Mouse (Mus musculus) liver, adult 2 months (tissue): ENCODE results near the gene Lzts2. TPM values are rescaled to one million over a fixed set of nuclear protein-coding genes. Genes with fewer than 3 reads are reported as not detected.

ENCODE experiments used
- DNase-seq: peaks from one replicate; pipeline ENCODE4 v3.0.0-alpha.2; 2011; ENCODE audit warnings: low read depth, low spot score; ENCODE audit errors: extremely low read depth
- H3K27ac ChIP-seq: fragments of 200-500 bp; replicated peaks from 2 replicates; pipeline ENCODE4 v1.5.1; 2012; ENCODE audit warnings: low read depth, mild to moderate bottlenecking, control low read depth, inconsistent platforms, low read length; ENCODE audit not compliant: insufficient read depth
- H3K27me3 ChIP-seq: fragments of 200-500 bp; 2 replicates; pipeline ENCODE4 v1.6.1; 2012; ENCODE audit warnings: mild to moderate bottlenecking, moderate library complexity, low read length, inconsistent platforms; ENCODE audit not compliant: control insufficient read depth, insufficient read depth
- H3K36me3 ChIP-seq: fragments of 200-500 bp; 2 replicates; pipeline ENCODE4 v1.6.1; 2012; ENCODE audit warnings: low read length, inconsistent platforms; ENCODE audit not compliant: control insufficient read depth, insufficient read depth
- H3K4me1 ChIP-seq: fragments of 200-500 bp; 2 replicates; pipeline ENCODE4 v1.6.1; 2011; ENCODE audit warnings: low read length; ENCODE audit not compliant: control insufficient read depth, insufficient read depth
- H3K4me3 ChIP-seq: fragments of 200-500 bp; 2 replicates; pipeline ENCODE4 v1.5.1; 2011; ENCODE audit warnings: low read depth, mild to moderate bottlenecking, control low read depth, low read length, moderate library complexity; ENCODE audit not compliant: insufficient read depth
- H3K79me2 ChIP-seq: fragments of 200-500 bp; 2 replicates; pipeline ENCODE4 v1.6.1; 2012; ENCODE audit warnings: inconsistent platforms, mild to moderate bottlenecking, low read length, moderate library complexity; ENCODE audit not compliant: control insufficient read depth, insufficient read depth
- H3K9ac ChIP-seq: fragments of 200-500 bp; 2 replicates; pipeline ENCODE4 v1.6.1; 2012; ENCODE audit warnings: low read depth, mild to moderate bottlenecking, control low read depth, inconsistent platforms, low read length
- CTCF ChIP-seq: fragments of 200-500 bp; IDR thresholded peaks from 2 replicates; pipeline ENCODE4 v1.5.1; 2011; ENCODE audit warnings: low read depth, low read length, control low read depth
- POLR2A ChIP-seq: fragments of 200-500 bp; IDR thresholded peaks from 2 replicates; pipeline ENCODE4 v1.6.1; 2011; ENCODE audit warnings: low read length, control low read depth; ENCODE audit not compliant: insufficient read depth; ENCODE audit errors: extremely low read depth
- WGBS: fragments of 180-500 bp; shearing (Covaris S2); methylation state at CpG from one replicate; pipeline ENCODE4 v1.1.7; 2018; 5-methylcytosine and 5-hydroxymethylcytosine counted together
- polyA plus RNA-seq: library from polyadenylated mRNA; depleted of rRNA; stranded (reverse); fragments of >200 nt; gene quantifications from 2 replicates; pipeline ENCODE4 v1.2.3, GENCODE M21; 2012
- total RNA-seq: library from RNA; depleted of rRNA; stranded (reverse); fragments of >200 nt; gene quantifications from 2 replicates; pipeline ENCODE4 v1.2.3, GENCODE M21; 2014

Gene Lzts2
- total and polyA plus RNA-seq, 2 experiments, result 3.4 to 14.3 TPM

DNA sequence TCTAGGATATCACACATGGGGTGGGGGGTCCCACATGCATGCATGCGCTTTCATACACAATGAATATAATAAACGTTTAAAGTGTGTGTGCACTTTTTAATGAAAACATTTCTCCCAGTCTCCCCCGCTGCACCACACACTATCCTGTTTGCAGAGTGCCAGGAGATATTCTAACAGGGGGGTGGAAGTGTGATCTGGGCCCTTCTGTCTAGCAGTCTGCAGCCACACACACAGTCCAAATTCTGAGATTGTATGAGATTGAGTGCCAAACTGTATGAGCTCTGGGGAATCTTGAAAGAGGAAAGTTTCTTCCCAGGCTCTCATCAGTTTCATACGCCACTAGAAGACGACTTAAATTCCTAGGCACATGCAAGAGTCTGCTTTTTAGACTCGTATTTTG lies 26.4 kb upstream of the Lzts2 start:
- no peaks in the 10 kb centered on the region for H3K27me3 ChIP-seq
- H3K36me3 ChIP-seq, result 0 out of 2 replicates have a peak, but pooled peaks cover 2% of the 10 kb centered on the region
- H3K9ac ChIP-seq, result no peak overlapping the region
- H3K79me2 ChIP-seq, result peaks cover 3% of the 10 kb centered on the region; the same call in 1 of the 2 replicates
- 45% methylated on average over 6 of the region's 6 CpGs for WGBS
- H3K4me3 ChIP-seq, result no peak overlapping the region
- no peak overlapping the region; the same call in 1 of the 2 replicates for H3K27ac ChIP-seq
- no peak for TF ChIP-seq POLR2A
- no peak for TF ChIP-seq CTCF
- H3K4me1 ChIP-seq, result peaks cover 42% of the 10 kb centered on the region
- DNase-seq, result no peak

DNA sequence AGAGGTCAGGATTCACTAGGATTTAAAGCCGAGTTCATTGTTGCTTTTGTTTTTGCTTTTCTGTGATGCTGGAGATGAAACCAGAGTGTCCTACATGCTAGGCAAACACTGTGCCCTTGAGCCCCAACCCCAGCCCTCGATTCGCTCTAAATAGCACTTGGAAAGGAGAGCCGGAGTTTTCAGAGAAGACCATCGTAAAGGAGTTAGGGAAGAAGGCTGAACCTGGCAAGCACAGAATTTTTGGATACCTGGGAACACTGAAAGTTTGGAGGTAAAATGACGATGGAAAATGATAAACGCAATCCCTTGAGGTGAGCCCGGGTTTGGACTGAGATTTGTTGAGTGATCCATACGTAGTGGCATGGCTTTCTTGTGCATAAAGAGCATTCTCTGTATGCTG lies 25.9 kb upstream of the Lzts2 start:
- no peaks in the 10 kb centered on the region for H3K27me3 ChIP-seq
- H3K36me3 ChIP-seq, result 0 out of 2 replicates have a peak, but pooled peaks cover 2% of the 10 kb centered on the region
- H3K4me3 ChIP-seq, result peak overlapping the region; percentile 12; the same call in 1 of the 2 replicates
- H3K4me1 ChIP-seq, result peaks cover 42% of the 10 kb centered on the region
- no peak for TF ChIP-seq CTCF
- no peak for TF ChIP-seq POLR2A
- H3K9ac ChIP-seq, result peak overlapping the region; percentile 45; the same call in 1 of the 2 replicates
- H3K79me2 ChIP-seq, result peaks cover 3% of the 10 kb centered on the region; the same call in 1 of the 2 replicates
- peak; percentile 58 for DNase-seq
- peak overlapping the region; percentile 81 for H3K27ac ChIP-seq
- 17% methylated on average over 9 of the region's 9 CpGs for WGBS

- Histone ChIP-seq H3K4me3 (peak within 1 kb of the TSS; percentile 82), H3K4me1 (peaks cover 40% of the 10 kb centered on the region), H3K36me3 (peaks cover 5% of the 10 kb centered on the region), H3K27me3 (no peaks in the 10 kb centered on the region), H3K79me2 (peaks cover 3% of the 10 kb centered on the region; the same call in 1 of the 2 replicates), H3K27ac (peak within 1 kb of the TSS; percentile 99), H3K9ac (peak within 1 kb of the TSS; percentile 87)
- TF ChIP-seq CTCF (peak; percentile 28; the same call in 1 of the 2 replicates), POLR2A (peak; percentile 60)
- DNase-seq, result peak; percentile 90
- under 1% methylated on average over 50 of the region's 58 CpGs for WGBS
Measured at GRCm38 (mm10) chr19:44988831-44989566, 25.2 kb upstream of the Lzts2 start, which contains the start of gene Sema4g. Gene Sema4g (plus strand): TSS chr19:44989101.

DNA sequence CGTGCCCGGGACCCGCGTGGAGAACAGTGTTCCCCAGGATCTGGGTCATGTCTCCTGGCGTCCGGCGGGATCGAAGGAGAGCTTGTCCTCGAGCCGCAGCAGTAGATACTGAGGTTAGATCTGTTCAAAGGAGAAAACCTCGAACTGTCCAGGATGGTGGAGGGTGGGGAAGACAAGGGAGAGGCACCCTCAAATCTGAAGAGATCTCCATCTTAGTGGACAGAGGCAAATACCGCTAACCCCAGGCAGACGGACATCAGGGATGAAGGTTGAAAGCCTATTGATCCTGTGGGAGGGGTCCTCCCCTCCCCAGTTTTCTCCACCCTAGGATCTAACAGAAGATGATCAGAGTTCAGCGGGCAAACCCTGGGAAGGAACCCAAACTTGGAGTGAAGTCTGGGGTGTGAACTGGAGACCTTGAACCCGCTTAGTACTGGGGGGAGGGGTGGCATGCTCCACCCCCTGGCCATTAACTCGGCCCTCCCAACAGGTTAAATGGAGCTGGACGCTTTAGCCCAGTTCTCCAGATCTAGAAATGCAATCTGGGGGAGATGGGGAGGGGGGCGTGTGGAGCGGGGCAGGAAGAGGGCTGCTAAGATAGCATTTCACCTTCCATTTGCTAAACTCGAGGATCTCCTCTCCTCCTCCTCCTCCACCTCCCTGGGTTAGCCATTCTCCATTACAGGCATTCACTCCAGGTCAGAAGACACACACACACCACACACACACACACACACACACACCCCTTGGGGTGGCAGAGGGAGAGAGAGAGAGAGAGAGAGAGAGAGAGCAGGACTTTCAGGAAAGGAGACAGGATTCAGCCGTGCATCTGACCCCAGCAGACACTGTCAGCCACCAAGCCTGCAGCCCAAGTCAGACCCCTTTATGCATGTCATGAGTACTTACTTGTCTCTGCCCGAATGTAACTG lies 24.4 kb upstream of the Lzts2 start:
- peak; percentile 96 for DNase-seq
- Histone ChIP-seq H3K27ac (peak overlapping the region; percentile 99), H3K9ac (peak overlapping the region; percentile 87), H3K79me2 (peaks cover 3% of the 10 kb centered on the region; the same call in 1 of the 2 replicates), H3K36me3 (peaks cover 13% of the 10 kb centered on the region), H3K27me3 (no peaks in the 10 kb centered on the region), H3K4me1 (peaks cover 33% of the 10 kb centered on the region), H3K4me3 (peak overlapping the region; percentile 82)
- WGBS, result 6% methylated on average over 22 of the region's 22 CpGs
- TF ChIP-seq CTCF (no peak), POLR2A (0 out of 2 replicates have a peak, but pooled peaks have one; percentile 19)

DNA sequence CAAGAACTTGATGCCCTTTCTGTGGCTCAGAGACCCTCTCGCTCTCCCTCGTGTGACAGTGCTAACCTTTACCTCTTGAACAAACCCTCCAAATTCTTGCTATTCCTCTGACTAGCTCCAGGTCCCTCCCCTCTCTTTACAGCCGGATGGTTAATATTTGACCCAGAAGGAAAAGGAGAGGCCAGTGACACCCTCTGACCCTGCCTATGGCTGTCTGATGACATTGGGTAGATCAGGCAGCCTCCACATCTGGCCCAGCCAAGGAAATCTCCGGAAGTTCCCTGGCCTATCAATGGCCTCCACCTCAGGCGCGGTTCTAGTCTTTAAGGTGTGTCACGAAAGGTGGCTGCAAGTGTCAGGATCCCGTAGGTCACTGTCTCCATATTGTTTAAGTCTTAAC lies 23.2 kb upstream of the Lzts2 start:
- DNase-seq, result peak; percentile 96
- Histone ChIP-seq H3K4me3 (peak overlapping the region; percentile 56), H3K27ac (peak overlapping the region; percentile 99)

More for the DNA sequence above, 23.2 kb upstream of the Lzts2 start:
- Histone ChIP-seq H3K27me3 (no peaks in the 10 kb centered on the region), H3K79me2 (peaks cover 3% of the 10 kb centered on the region; the same call in 1 of the 2 replicates), H3K9ac (peak overlapping the region; percentile 86), H3K36me3 (peaks cover 13% of the 10 kb centered on the region), H3K4me1 (peaks cover 23% of the 10 kb centered on the region)
- 0 out of 2 replicates have a peak, but pooled peaks have one; percentile 30 for TF ChIP-seq POLR2A
- TF ChIP-seq CTCF, result no peak
- 28% methylated on average over 8 of the region's 8 CpGs for WGBS
